Mouse (Mus musculus) myocyte (in vitro differentiated cells): ENCODE results near the gene Nos1. TPM values are rescaled to one million over a fixed set of nuclear protein-coding genes. Genes with fewer than 3 reads are reported as not detected.
A peak's percentile ranks its signal among the peaks of the same experiment; 100 is the strongest.

Experiments
- H3K27me3 ChIP-seq: one replicate; pipeline ENCODE4 v1.6.1; 2011; ENCODE audit not compliant: control insufficient read depth, insufficient read depth, insufficient read length
- H3K36me3 ChIP-seq: one replicate; pipeline ENCODE4 v1.6.1; 2011; ENCODE audit not compliant: control insufficient read depth, insufficient read depth
- H3K4me2 ChIP-seq: one replicate; pipeline ENCODE4 v1.6.1; 2011; ENCODE audit warnings: low read depth, control low read depth
- H3K4me3 ChIP-seq: one replicate; pipeline ENCODE4 v1.5.1; 2011; ENCODE audit warnings: mild to moderate bottlenecking, control low read depth, moderate library complexity
- H3K79me2 ChIP-seq: one replicate; pipeline ENCODE4 v1.6.1; 2011; ENCODE audit not compliant: control insufficient read depth, insufficient read depth
- H3ac ChIP-seq: one replicate; pipeline ENCODE4 v1.6.1; 2011; ENCODE audit not compliant: control insufficient read depth, insufficient read length
- CEBPB ChIP-seq: IDR thresholded peaks from 2 replicates; pipeline ENCODE4 v1.6.1; 2011; ENCODE audit warnings: mild to moderate bottlenecking, moderate library complexity; ENCODE audit not compliant: poor library complexity, insufficient read depth, severe bottlenecking
- E2F4 ChIP-seq: IDR thresholded peaks from one replicate; pipeline ENCODE4 v1.6.1; 2011; ENCODE audit warnings: mild to moderate bottlenecking, control low read depth, moderate library complexity; ENCODE audit not compliant: insufficient read depth
- MAX ChIP-seq: IDR thresholded peaks from one replicate; pipeline ENCODE4 v1.6.1; 2011; ENCODE audit warnings: low read depth, mild to moderate bottlenecking, control low read depth
- MYOD1 ChIP-seq, 3 experiments: IDR thresholded peaks; one replicate each; pipeline ENCODE4 v1.6.1; 2011; ENCODE audit warnings: control low read depth in 2 of 3, low read depth in 2 of 3, mild to moderate bottlenecking in 2 of 3, moderate library complexity in 1 of 3; ENCODE audit not compliant: insufficient read length in 2 of 3, control insufficient read depth in 1 of 3
- MYOG ChIP-seq, 3 experiments: IDR thresholded peaks; one replicate each; pipeline ENCODE4 v1.6.1; 2011; ENCODE audit warnings: control low read depth in 2 of 3, low read depth in 2 of 3, mild to moderate bottlenecking in 2 of 3; ENCODE audit not compliant: insufficient read length in 2 of 3, control insufficient read depth in 1 of 3, insufficient read depth in 1 of 3
- POLR2A ChIP-seq: IDR thresholded peaks from one replicate; pipeline ENCODE4 v1.6.1; 2011; ENCODE audit warnings: low read depth, mild to moderate bottlenecking, control low read depth, moderate library complexity; ENCODE audit not compliant: insufficient read length
- POLR2AphosphoS2 ChIP-seq: IDR thresholded peaks from one replicate; pipeline ENCODE4 v1.6.1; 2011; ENCODE audit warnings: low read depth, control low read depth; ENCODE audit not compliant: insufficient read length
- REST ChIP-seq: IDR thresholded peaks from one replicate; pipeline ENCODE4 v1.6.1; 2011; ENCODE audit warnings: mild to moderate bottlenecking, control low read depth, moderate library complexity; ENCODE audit not compliant: insufficient read depth, insufficient read length
- SRF ChIP-seq: IDR thresholded peaks from one replicate; pipeline ENCODE4 v1.6.1; 2011; ENCODE audit warnings: low read depth; ENCODE audit not compliant: control insufficient read depth, insufficient read length
- TCF12 ChIP-seq: IDR thresholded peaks from one replicate; pipeline ENCODE4 v1.6.1; 2011; ENCODE audit warnings: mild to moderate bottlenecking, control low read depth; ENCODE audit not compliant: poor library complexity, insufficient read depth, severe bottlenecking
- TCF3 ChIP-seq: IDR thresholded peaks from one replicate; pipeline ENCODE4 v1.6.1; 2011; ENCODE audit warnings: low read depth, control low read depth; ENCODE audit not compliant: insufficient read length
- USF1 ChIP-seq: IDR thresholded peaks from one replicate; pipeline ENCODE4 v1.6.1; 2011; ENCODE audit warnings: low read depth, mild to moderate bottlenecking, control low read depth, moderate library complexity
- polyA plus RNA-seq: library from polyadenylated mRNA; unstranded; fragments of >200 nt; fragmentation: generic; extraction: Trizol; gene quantifications from one replicate; pipeline ENCODE4 v1.2.1, GENCODE M21; 2012; ENCODE audit warnings: missing spikeins

The Nos1 gene
- polyA plus RNA-seq, 1 experiment: 0.30 TPM

GRCm38 (mm10) chr5:117894050-117894449 lies 113.2 kb downstream of the Nos1 start:
- no peak for TF ChIP-seq MYOG (IDR thresholded peaks at IDR 0.05; ENCODE audit: control insufficient read depth in 1 of 3, insufficient read depth in 1 of 3, insufficient read length in 2 of 3, low read depth in 2 of 3)
- TF ChIP-seq POLR2AphosphoS2: no peak
- no peak for TF ChIP-seq TCF3
- no peak for TF ChIP-seq USF1
- no peak for TF ChIP-seq CEBPB
- TF ChIP-seq POLR2A: no peak
- no peak for TF ChIP-seq E2F4
- TF ChIP-seq SRF: no peak
- no peak for TF ChIP-seq REST
- no peak for TF ChIP-seq TCF12
- Histone ChIP-seq H3K4me3 (no peak overlapping the region), H3ac (no peak overlapping the region), H3K27me3 (no peaks in the 10 kb centered on the region), H3K36me3 (no peaks in the 10 kb centered on the region), H3K4me2 (no peak overlapping the region), H3K79me2 (no peaks in the 10 kb centered on the region)

- peak in 2 of 3 experiments; percentile 79 to 88 for TF ChIP-seq MYOD1 (IDR thresholded peaks at IDR 0.05; ENCODE audit: control insufficient read depth in 1 of 3, insufficient read length in 2 of 3, low read depth in 2 of 3)
- no peak for TF ChIP-seq REST
- TF ChIP-seq TCF3: peak; percentile 90
- peak; percentile 42 to 86 (median 53) for TF ChIP-seq MYOG (IDR thresholded peaks at IDR 0.05; ENCODE audit: control insufficient read depth in 1 of 3, insufficient read depth in 1 of 3, insufficient read length in 2 of 3, low read depth in 2 of 3)
- TF ChIP-seq TCF12: peak; percentile 44
- no peak for TF ChIP-seq SRF
- no peak for TF ChIP-seq POLR2A
- no peak for TF ChIP-seq E2F4
- no peak for TF ChIP-seq POLR2AphosphoS2
- TF ChIP-seq USF1: no peak
- TF ChIP-seq CEBPB: no peak
These were observed 117.4 kb downstream of the Nos1 start for GRCm38 (mm10) chr5:117898055-117898806.

GRCm38 (mm10) chr5:117899361-117899760 lies 118.5 kb downstream of the Nos1 start:
- no peaks in the 10 kb centered on the region for H3K36me3 ChIP-seq
- no peak overlapping the region for H3K4me2 ChIP-seq
- no peak for TF ChIP-seq USF1
- TF ChIP-seq E2F4: no peak
- TF ChIP-seq POLR2A: no peak
- no peak for TF ChIP-seq POLR2AphosphoS2
- TF ChIP-seq CEBPB: no peak
- no peak for TF ChIP-seq MYOD1 (IDR thresholded peaks at IDR 0.05; ENCODE audit: control insufficient read depth in 1 of 3, insufficient read length in 2 of 3, low read depth in 2 of 3)
- TF ChIP-seq MAX: no peak
- TF ChIP-seq REST: no peak
- no peak for TF ChIP-seq MYOG (IDR thresholded peaks at IDR 0.05; ENCODE audit: control insufficient read depth in 1 of 3, insufficient read depth in 1 of 3, insufficient read length in 2 of 3, low read depth in 2 of 3)
- TF ChIP-seq TCF12: no peak
- TF ChIP-seq TCF3: no peak
- TF ChIP-seq SRF: no peak
- H3K4me3 ChIP-seq: no peak overlapping the region
- no peaks in the 10 kb centered on the region for H3K27me3 ChIP-seq
- H3ac ChIP-seq: no peak overlapping the region
- no peaks in the 10 kb centered on the region for H3K79me2 ChIP-seq

More at GRCm38 (mm10) chr5:117898055-117898806, 117.4 kb downstream of the Nos1 start:
- no peak overlapping the region for H3K4me3 ChIP-seq
- no peaks in the 10 kb centered on the region for H3K36me3 ChIP-seq
- H3K4me2 ChIP-seq: no peak overlapping the region
- H3K79me2 ChIP-seq: no peaks in the 10 kb centered on the region
- no peaks in the 10 kb centered on the region for H3K27me3 ChIP-seq
- H3ac ChIP-seq: no peak overlapping the region

GRCm38 (mm10) chr5:117900921-117901705 lies 120.3 kb downstream of the Nos1 start:
- Histone ChIP-seq H3K79me2 (no peaks in the 10 kb centered on the region), H3ac (no peak overlapping the region), H3K4me3 (no peak overlapping the region), H3K27me3 (peaks cover 13% of the 10 kb centered on the region), H3K4me2 (no peak overlapping the region), H3K36me3 (no peaks in the 10 kb centered on the region)
- TF ChIP-seq REST (no peak), USF1 (no peak), CEBPB (no peak), POLR2A (no peak), TCF12 (no peak), E2F4 (no peak), MYOG (IDR thresholded peaks at IDR 0.05; ENCODE audit: control insufficient read depth in 1 of 3, insufficient read depth in 1 of 3, insufficient read length in 2 of 3, low read depth in 2 of 3) (no peak), MAX (no peak), MYOD1 (IDR thresholded peaks at IDR 0.05; ENCODE audit: control insufficient read depth in 1 of 3, insufficient read length in 2 of 3, low read depth in 2 of 3) (no peak), SRF (no peak), POLR2AphosphoS2 (no peak), TCF3 (no peak)
